Mouse (Mus musculus) midbrain, embryonic 11.5 days (tissue): ENCODE data around the gene Peg3. TPM values are rescaled to one million over a fixed set of nuclear protein-coding genes. Genes with fewer than 3 reads are reported as not detected.

Experiments
- ATAC-seq: fragments of 200-750 bp; cut with Nextera tagmentation; 2 replicates; pipeline ENCODE4 v1.8.0; 2017; ENCODE audit warnings: moderate TSS enrichment, moderate library complexity; ENCODE audit not compliant: low FRiP score
- DNase-seq: peaks from one replicate; pipeline ENCODE4 v3.0.0; 2015; ENCODE audit warnings: low spot score; ENCODE audit errors: missing footprints
- H3K27ac ChIP-seq: fragments of 300-500 bp; sonication (generic); 2 replicates; pipeline ENCODE4 v1.5.1; 2014; ENCODE audit warnings: low read depth, low read length
- H3K27me3 ChIP-seq: fragments of 300-500 bp; sonication (generic); 2 replicates; pipeline ENCODE4 v1.6.1; 2014; ENCODE audit warnings: mild to moderate bottlenecking, low read length, moderate library complexity, mixed read lengths; ENCODE audit not compliant: control insufficient read depth, insufficient read depth
- H3K36me3 ChIP-seq: fragments of 300-500 bp; sonication (generic); 2 replicates; pipeline ENCODE4 v1.6.1; 2014; ENCODE audit warnings: mild to moderate bottlenecking, low read length, moderate library complexity, mixed read lengths; ENCODE audit not compliant: control insufficient read depth, insufficient read depth
- H3K4me1 ChIP-seq: fragments of 300-500 bp; sonication (generic); 2 replicates; pipeline ENCODE4 v1.6.1; 2014; ENCODE audit warnings: low read length; ENCODE audit not compliant: control insufficient read depth, insufficient read depth
- H3K4me2 ChIP-seq: fragments of 300-500 bp; sonication (generic); 2 replicates; pipeline ENCODE4 v1.6.1; 2014; ENCODE audit warnings: mild to moderate bottlenecking, moderate library complexity
- H3K4me3 ChIP-seq: fragments of 300-500 bp; sonication (generic); 2 replicates; pipeline ENCODE4 v1.5.1; 2014; ENCODE audit warnings: low read depth, low read length
- H3K9ac ChIP-seq: fragments of 300-500 bp; sonication (generic); 2 replicates; pipeline ENCODE4 v1.6.1; 2014; ENCODE audit warnings: low read length
- H3K9me3 ChIP-seq: fragments of 300-500 bp; sonication (generic); 2 replicates; pipeline ENCODE4 v1.6.1; 2016; ENCODE audit warnings: low read length; ENCODE audit not compliant: control insufficient read depth
- WGBS: fragments of 180-500 bp; shearing (Covaris S2); extraction: QIAGEN DNeasy Blood & Tissue Kit; methylation state at CpG from one replicate; pipeline ENCODE4 v1.1.7; 2014; 5-methylcytosine and 5-hydroxymethylcytosine counted together
- polyA plus RNA-seq: library from polyadenylated mRNA; unstranded; fragments of >200 nt; fragmentation: Nextera tagmentation; extraction: Ambion mirVana; gene quantifications from 2 replicates; pipeline ENCODE4 v1.2.1, GENCODE M21; 2014

The Peg3 gene
- polyA plus RNA-seq, 1 experiment from 2014 or later, result 85.3 TPM

GRCm38 (mm10) chr7:6759698-6760097, 29.5 kb upstream of the Peg3 start:
- Histone ChIP-seq H3K4me2 (no peak overlapping the region), H3K27me3 (no peaks in the 10 kb centered on the region), H3K4me3 (no peak overlapping the region), H3K27ac (no peak overlapping the region), H3K9ac (no peak overlapping the region), H3K36me3 (no peaks in the 10 kb centered on the region), H3K9me3 (no peaks in the 10 kb centered on the region), H3K4me1 (no peaks in the 10 kb centered on the region)
- no peak for DNase-seq
- no peak for ATAC-seq
- 69% methylated on average over 12 of the region's 12 CpGs for WGBS

GRCm38 (mm10) chr7:6756777-6757291, 26.6 kb upstream of the Peg3 start:
- 91% methylated on average over 4 of the region's 4 CpGs for WGBS
- H3K9ac ChIP-seq, result no peak overlapping the region
- H3K27ac ChIP-seq, result no peak overlapping the region
- H3K9me3 ChIP-seq, result no peaks in the 10 kb centered on the region
- DNase-seq, result no peak
- no peak for ATAC-seq
- H3K36me3 ChIP-seq, result no peaks in the 10 kb centered on the region
- no peak overlapping the region for H3K4me3 ChIP-seq
- H3K4me2 ChIP-seq, result no peak overlapping the region
- no peaks in the 10 kb centered on the region for H3K27me3 ChIP-seq
- H3K4me1 ChIP-seq, result peaks cover 10% of the 10 kb centered on the region

GRCm38 (mm10) chr7:6753440-6753839, 23.2 kb upstream of the Peg3 start:
- Histone ChIP-seq H3K9me3 (no peaks in the 10 kb centered on the region), H3K27me3 (no peaks in the 10 kb centered on the region), H3K4me1 (peaks cover 10% of the 10 kb centered on the region), H3K36me3 (no peaks in the 10 kb centered on the region), H3K4me2 (no peak overlapping the region), H3K4me3 (no peak overlapping the region), H3K27ac (no peak overlapping the region), H3K9ac (no peak overlapping the region)
- ATAC-seq, result peak; percentile 87
- peak; percentile 90 for DNase-seq
- WGBS, result 7% methylated on average over 4 of the region's 4 CpGs

- Histone ChIP-seq H3K27me3 (no peaks in the 10 kb centered on the region), H3K4me1 (peaks cover 10% of the 10 kb centered on the region), H3K9me3 (no peaks in the 10 kb centered on the region), H3K4me2 (no peak overlapping the region), H3K9ac (no peak overlapping the region), H3K4me3 (no peak overlapping the region), H3K27ac (no peak overlapping the region), H3K36me3 (no peaks in the 10 kb centered on the region)
- no peak for DNase-seq
- ATAC-seq, result no peak
- WGBS, result 53% methylated on average over 7 of the region's 7 CpGs
These were observed 19.0 kb upstream of the Peg3 start for GRCm38 (mm10) chr7:6749196-6749595.

- 79% methylated on average over 10 of the region's 10 CpGs for WGBS
- H3K4me1 ChIP-seq, result no peaks in the 10 kb centered on the region
These were observed 14.2 kb upstream of the Peg3 start for GRCm38 (mm10) chr7:6744281-6744904.

GRCm38 (mm10) chr7:6736060-6736459, 5.8 kb upstream of the Peg3 start:
- no peak for ATAC-seq
- no peak overlapping the region for H3K27ac ChIP-seq
- no peak overlapping the region for H3K9ac ChIP-seq
- no peaks in the 10 kb centered on the region for H3K36me3 ChIP-seq
- no peaks in the 10 kb centered on the region for H3K9me3 ChIP-seq
- H3K27me3 ChIP-seq, result no peaks in the 10 kb centered on the region
- H3K4me2 ChIP-seq, result no peak overlapping the region
- no peaks in the 10 kb centered on the region for H3K4me1 ChIP-seq
- DNase-seq, result no peak
- 82% methylated on average over 1 of the region's 1 CpGs for WGBS
- no peak overlapping the region for H3K4me3 ChIP-seq

More at GRCm38 (mm10) chr7:6744281-6744904, 14.2 kb upstream of the Peg3 start:
- Histone ChIP-seq H3K4me3 (no peak overlapping the region), H3K9ac (no peak overlapping the region), H3K27me3 (no peaks in the 10 kb centered on the region), H3K4me2 (no peak overlapping the region), H3K9me3 (no peaks in the 10 kb centered on the region), H3K27ac (no peak overlapping the region), H3K36me3 (no peaks in the 10 kb centered on the region)
- DNase-seq, result no peak
- ATAC-seq, result no peak

- ATAC-seq (no peak), DNase-seq (no peak)
- WGBS, result 47% methylated on average over 4 of the region's 4 CpGs
- peak overlapping the region; percentile 76 for H3K4me2 ChIP-seq
- H3K27me3 ChIP-seq, result no peaks in the 10 kb centered on the region
- no peaks in the 10 kb centered on the region for H3K36me3 ChIP-seq
- H3K9me3 ChIP-seq, result peaks cover 20% of the 10 kb centered on the region
- peak overlapping the region; percentile 58 for H3K4me3 ChIP-seq
- H3K9ac ChIP-seq, result peak overlapping the region; percentile 44; the same call in 1 of the 2 replicates
- no peaks in the 10 kb centered on the region for H3K4me1 ChIP-seq
- no peak overlapping the region for H3K27ac ChIP-seq
These were observed 1.7 kb upstream of the Peg3 start for GRCm38 (mm10) chr7:6731930-6732329.

- H3K4me2 ChIP-seq, result peak overlapping the region; percentile 76
- H3K27ac ChIP-seq, result no peak overlapping the region
These were observed 1.1 kb upstream of the Peg3 start for GRCm38 (mm10) chr7:6731373-6731772.

GRCm38 (mm10) chr7:6730801-6731200, 570 bp upstream of the Peg3 start:
- DNase-seq (peak; percentile 93), ATAC-seq (no peak)
- H3K27me3 ChIP-seq, result no peaks in the 10 kb centered on the region
- peak overlapping the region; percentile 6; the same call in 1 of the 2 replicates for H3K9ac ChIP-seq
- peaks cover 20% of the 10 kb centered on the region for H3K9me3 ChIP-seq
- H3K4me2 ChIP-seq, result peak overlapping the region; percentile 76
- H3K27ac ChIP-seq, result no peak overlapping the region
- 42% methylated on average over 15 of the region's 15 CpGs for WGBS
- H3K4me1 ChIP-seq, result no peaks in the 10 kb centered on the region
- peak overlapping the region; percentile 58 for H3K4me3 ChIP-seq
- H3K36me3 ChIP-seq, result no peaks in the 10 kb centered on the region

More at GRCm38 (mm10) chr7:6731373-6731772, 1.1 kb upstream of the Peg3 start:
- Histone ChIP-seq H3K9me3 (peaks cover 20% of the 10 kb centered on the region), H3K27me3 (no peaks in the 10 kb centered on the region), H3K4me3 (peak overlapping the region; percentile 58), H3K36me3 (no peaks in the 10 kb centered on the region), H3K9ac (peak overlapping the region; percentile 44; the same call in 1 of the 2 replicates), H3K4me1 (no peaks in the 10 kb centered on the region)
- WGBS, result 46% methylated on average over 3 of the region's 3 CpGs
- ATAC-seq (no peak), DNase-seq (peak; percentile 84)
